15 mouse cellular contexts compared by ENCODE assay signal in genomic region chrX:20863161-20864101, GRCm38 (mm10). TPM values are rescaled to one million over a fixed set of nuclear protein-coding genes. Genes with fewer than 3 reads are reported as not detected.
DNase-seq lines count a peak whose midpoint lies in the region; ATAC-seq and TF ChIP-seq lines count a peak whose summit lies in the region.
"Had no signal": no experiment of that assay in that cellular context is flagged by ENCODE, and none has a peak within 500 bp of the region (broad histone marks: within the 10 kb centered on the region; RNA-seq: fewer than 3 reads in every experiment).

No protein-coding gene starts in this region.

- peak overlapping the region; percentile 51 for H3K9ac ChIP-seq in ES-E14 (ENCODE audit: insufficient read depth, low read depth, low read length, poor library complexity, severe bottlenecking)
- H3K9ac ChIP-seq: neural tube, embryonic 15.5 days had no signal

- TF ChIP-seq CTCF in left cerebral cortex, adult 2 months (IDR thresholded peaks at IDR 0.05), result no peak

- H3K4me1 ChIP-seq in ES-E14 (ENCODE audit: control insufficient read depth in 2 of 2, insufficient read depth in 2 of 2, low read length in 2 of 2, poor library complexity in 1 of 2), result peaks cover 0 to 15% of the 10 kb centered on the region in 2 experiments; a peak in 2 of 4 replicates

- peaks cover 3% of the 10 kb centered on the region for H3K36me3 ChIP-seq in ES-E14 (ENCODE audit: control insufficient read depth, insufficient read depth, low read length, poor library complexity, severe bottlenecking)

- DNase-seq in left cerebral cortex, adult 2 months (ENCODE audit: extremely low spot score in 1 of 2, low spot score in 2 of 2), result no peak
- no peak for DNase-seq in left cerebral cortex, adult 11 months (ENCODE audit: low spot score)
- no peak for DNase-seq in ES-E14 (ENCODE audit: low read depth, low spot score)
- peak; percentile 52 for DNase-seq in fibroblast of lung, adult 2 months (ENCODE audit: low read depth)
- DNase-seq in spleen, postnatal 14 days (ENCODE audit: low spot score in 2 of 2), result no peak
- no peak for DNase-seq in cerebellum, postnatal 36 days
- DNase-seq in c-Kit-positive CD71-positive TER-119-positive erythroid progenitor cells, embryonic 14.5 days (ENCODE audit: low spot score), result no peak
- DNase-seq: kidney, adult 2 months; layer of hippocampus, postnatal 36 days; right cerebral cortex, postnatal 4 days had no signal

- H3K4me3 ChIP-seq in left cerebral cortex, adult 2 months, result no peak overlapping the region
- H3K4me3 ChIP-seq in ES-E14 (ENCODE audit: insufficient read depth in 1 of 2, low read depth in 1 of 2, low read length in 2 of 2, poor library complexity in 1 of 2, severe bottlenecking in 1 of 2), result peak overlapping the region; percentile 12 to 46; a peak in 2 of 4 replicates
- H3K4me3 ChIP-seq: erythroblast, embryonic 14.5 days; midbrain, embryonic 10.5 days; neural tube, embryonic 15.5 days had no signal

- H3K27ac ChIP-seq in left cerebral cortex, adult 2 months, result peak overlapping the region; percentile 36; the same call in 1 of the 2 replicates
- no peak overlapping the region for H3K27ac ChIP-seq in ES-E14 (ENCODE audit: insufficient read depth, low read depth, low read length, poor library complexity, severe bottlenecking)
- H3K27ac ChIP-seq: neural tube, embryonic 15.5 days had no signal

- ATAC-seq in megakaryocyte, adult 5-6 weeks (ENCODE audit: poor library complexity, severe bottlenecking), result peak; percentile 67

- H3K9me3 ChIP-seq in ES-E14 (ENCODE audit: control insufficient read depth, insufficient read depth, low read depth, low read length), result no peaks in the 10 kb centered on the region
- H3K9me3 ChIP-seq: neural tube, embryonic 15.5 days had no signal

- in situ Hi-C loops in ES-E14 (cut with MboI; ENCODE audit: low sequenced_read_pairs in 2 of 2, unreplicated experiment in 2 of 2), result loop anchor here in 1 of 2 experiments (10.0 kb wide), 1 partner anchor 59 kb away; no protein-coding TSS in a partner anchor

- intact Hi-C loops in left cerebral cortex, adult 2 months (cut with DNase I), result no loop called here

TF ChIP-seq in ES-E14, 5 proteins besides CTCF, POLR2A, EP300 and RAD21:
- TF ChIP-seq CHD2 (IDR thresholded peaks at IDR 0.05; ENCODE audit: low read depth, low read length), result no peak

RNA-seq across cellular contexts. Expression of gene Timp1, which starts 6.5 kb away (rescaled TPM):
- total RNA-seq in left cerebral cortex, adult 2 months (2021), result 1 to 10 TPM; 1.0 to 1.3 TPM
- total RNA-seq in ES-E14 (2012; rRNA removed), result 88.4 and 130 TPM in 2 replicates
- not detected in 2 replicates for total RNA-seq in megakaryocyte, adult 5-6 weeks (2015)
- total RNA-seq in megakaryocyte, adult 5-6 weeks (2017), result 0.55 TPM in 1 of 2 replicates, not detected in the other
- total RNA-seq: liver, adult 2 months had no signal

RNA-seq across cellular contexts. Expression of gene Syn1, which starts 57.4 kb away (rescaled TPM):
- total RNA-seq in left cerebral cortex, adult 2 months (2021), result 100 to 1,000 TPM; 542 to 553 TPM
- 1.6 and 1.7 TPM in 2 replicates for total RNA-seq in ES-E14 (2012; rRNA removed)
- 2.1 TPM in 2 replicates for total RNA-seq in megakaryocyte, adult 5-6 weeks (2015)
- 0.16 TPM in 1 of 2 replicates, not detected in the other for total RNA-seq in megakaryocyte, adult 5-6 weeks (2017)
- total RNA-seq: liver, adult 2 months had no signal

Comparison
In these comparisons a context has a peak if more than half of its experiments do, and no peak if none do; other contexts are left out.
1. RNA of gene Timp1, which starts 6.5 kb away (total RNA-seq): 88.4 to 130 TPM in ES-E14; 1.0 to 1.3 TPM in left cerebral cortex, adult 2 months and 0.55 TPM in megakaryocyte, adult 5-6 weeks; every median in the first group is over 10 times any median in the second.
2. RNA of gene Syn1, which starts 57.4 kb away (total RNA-seq): 542 to 553 TPM in left cerebral cortex, adult 2 months; 0.16 to 2.1 TPM in megakaryocyte, adult 5-6 weeks and 1.6 to 1.7 TPM in ES-E14; every median in the first group is over 100 times any median in the second.